Mouse (Mus musculus) layer of hippocampus, postnatal 14 days (tissue): ENCODE results near the gene H2afy. TPM values are rescaled to one million over a fixed set of nuclear protein-coding genes. Genes with fewer than 3 reads are reported as not detected.

Experiments used
- DNase-seq, 2 experiments: peaks; one replicate each; pipeline ENCODE4 v3.0.0; 2021 to 2022; ENCODE audit warnings: low spot score in 2 of 2, mixed read lengths in 1 of 2
- total RNA-seq, 2 experiments: library from RNA; stranded (reverse); gene quantifications; 2 replicates each; pipeline ENCODE4 v1.2.3; 2021

Gene H2afy
- total RNA-seq, 2 experiments from 2014 or later, result 127 to 133 TPM

GRCm38 (mm10) chr13:56151404-56152226 lies 15.5 kb upstream of the H2afy start:
- DNase-seq, result peak; percentile 34 to 66

GRCm38 (mm10) chr13:56145523-56145922 lies 9.4 kb upstream of the H2afy start:
- no peak for DNase-seq

GRCm38 (mm10) chr13:56144021-56144420 lies 7.9 kb upstream of the H2afy start:
- DNase-seq, result no peak

- DNase-seq, result no peak
Measured at GRCm38 (mm10) chr13:56143151-56143513, 7.0 kb upstream of the H2afy start.

- no peak for DNase-seq
Measured at GRCm38 (mm10) chr13:56142382-56143150, 6.4 kb upstream of the H2afy start.

GRCm38 (mm10) chr13:56139167-56139751 lies 3.1 kb upstream of the H2afy start:
- no peak for DNase-seq

GRCm38 (mm10) chr13:56135231-56136052 lies 719 bp downstream of the H2afy start:
- peak; percentile 85 to 86 for DNase-seq

- peak in 1 of 2 experiments; percentile 32 for DNase-seq
Measured at GRCm38 (mm10) chr13:56134631-56135181, 1.5 kb downstream of the H2afy start.

- no peak for DNase-seq
Measured at GRCm38 (mm10) chr13:56134031-56134430, 2.1 kb downstream of the H2afy start.

- DNase-seq, result no peak
Measured at GRCm38 (mm10) chr13:56132941-56133340, 3.2 kb downstream of the H2afy start.

GRCm38 (mm10) chr13:56132326-56132936 lies 3.7 kb downstream of the H2afy start:
- no peak for DNase-seq

- no peak for DNase-seq
Measured at GRCm38 (mm10) chr13:56130544-56130943, 5.6 kb downstream of the H2afy start.

- DNase-seq, result no peak
Measured at GRCm38 (mm10) chr13:56129578-56129977, 6.6 kb downstream of the H2afy start.

GRCm38 (mm10) chr13:56129014-56129413 lies 7.1 kb downstream of the H2afy start:
- no peak for DNase-seq

GRCm38 (mm10) chr13:56125632-56126031 lies 10.5 kb downstream of the H2afy start:
- DNase-seq, result no peak

GRCm38 (mm10) chr13:56123075-56123474 lies 13.1 kb downstream of the H2afy start:
- no peak for DNase-seq

- DNase-seq, result no peak
Measured at GRCm38 (mm10) chr13:56117991-56118765, 18.0 kb downstream of the H2afy start.

- DNase-seq, result no peak
Measured at GRCm38 (mm10) chr13:56115906-56116305, 20.3 kb downstream of the H2afy start.

- no peak for DNase-seq
Measured at GRCm38 (mm10) chr13:56115386-56115785, 20.8 kb downstream of the H2afy start.
